Mouse (Mus musculus) lung, adult 2 months (tissue): Measurements from ENCODE around the gene Serpinb6c.
"Not testable (repeated sequence)": the region's sequence is repeated elsewhere in the genome, so short reads cannot be mapped to it uniquely, and the experiment has no call there.

ENCODE experiments used
- CTCF ChIP-seq: fragments of 200-500 bp; IDR thresholded peaks from 2 replicates; pipeline ENCODE4 v1.5.1; 2011; ENCODE audit warnings: mild to moderate bottlenecking, low read length, control low read depth; ENCODE audit not compliant: insufficient read depth
- POLR2A ChIP-seq: fragments of 200-500 bp; IDR thresholded peaks from 2 replicates; pipeline ENCODE4 v1.6.1; 2011; ENCODE audit warnings: low read depth, mild to moderate bottlenecking, control low read depth, low read length, borderline replicate concordance; ENCODE audit errors: extremely low read depth

- TF ChIP-seq CTCF, POLR2A: not testable (repeated sequence)
Measured at GRCm38 (mm10) chr13:33937587-33937986, 32.1 kb upstream of the Serpinb6c start.
